ENCODE assay signal across 8 mouse cellular contexts in genomic region chr12:112644180-112644854, GRCm38 (mm10). TPM values are rescaled to one million over a fixed set of nuclear protein-coding genes. Genes with fewer than 3 reads are reported as not detected.
DNase-seq lines count a peak whose midpoint lies in the region; ATAC-seq and TF ChIP-seq lines count a peak whose summit lies in the region.

TSS of gene Siva1 (plus strand) at chr12:112644679.

- peaks cover 6% of the 10 kb centered on the region for H3K27me3 ChIP-seq in G1E (ENCODE audit: insufficient read depth, low read length)
- no peaks in the 10 kb centered on the region for H3K27me3 ChIP-seq in forebrain, embryonic 16.5 days (replicated peaks; ENCODE audit: control insufficient read depth, insufficient read depth, low read length)
- no peaks in the 10 kb centered on the region for H3K27me3 ChIP-seq in lung, embryonic 14.5 days (ENCODE audit: insufficient read depth, low read length)
- H3K27me3 ChIP-seq in thymus, adult 2 months (ENCODE audit: control insufficient read depth, insufficient read depth, low read length) = no peaks in the 10 kb centered on the region

- WGBS in forebrain, embryonic 16.5 days = 1% methylated on average over 44 of the region's 46 CpGs
- WGBS in lung, embryonic 14.5 days = 2% methylated on average over 46 of the region's 46 CpGs
- WGBS in olfactory bulb, adult 2 months = under 1% methylated on average over 45 of the region's 46 CpGs
- WGBS in thymus, adult 2 months = 1% methylated on average over 45 of the region's 46 CpGs

- peaks cover 33% of the 10 kb centered on the region for H3K36me3 ChIP-seq in G1E (replicated peaks)
- H3K36me3 ChIP-seq in forebrain, embryonic 16.5 days (ENCODE audit: control insufficient read depth, insufficient read depth) = peaks cover 8% of the 10 kb centered on the region
- peaks cover 23% of the 10 kb centered on the region for H3K36me3 ChIP-seq in lung, embryonic 14.5 days (ENCODE audit: insufficient read depth)
- no peaks in the 10 kb centered on the region for H3K36me3 ChIP-seq in thymus, adult 2 months (ENCODE audit: control insufficient read depth, insufficient read depth, low read length)

- H3K4me1 ChIP-seq in G1E (ENCODE audit: insufficient read depth, low read depth, low read length) = peaks cover 53% of the 10 kb centered on the region
- peaks cover 22% of the 10 kb centered on the region for H3K4me1 ChIP-seq in forebrain, embryonic 16.5 days (replicated peaks; ENCODE audit: control insufficient read depth, insufficient read depth, low read length)
- H3K4me1 ChIP-seq in lung, embryonic 14.5 days (ENCODE audit: insufficient read depth) = peaks cover 4% of the 10 kb centered on the region; the same call in 1 of the 2 replicates
- peaks cover 35% of the 10 kb centered on the region for H3K4me1 ChIP-seq in olfactory bulb, adult 2 months (ENCODE audit: control insufficient read depth, insufficient read depth, low read length)
- H3K4me1 ChIP-seq in thymus, adult 2 months (replicated peaks; ENCODE audit: control insufficient read depth, insufficient read depth, low read length) = peaks cover 37% of the 10 kb centered on the region

- H3K27ac ChIP-seq in forebrain, embryonic 16.5 days (ENCODE audit: low read length) = peak within 1 kb of the TSS; percentile 84
- peak within 1 kb of the TSS; percentile 87 for H3K27ac ChIP-seq in layer of hippocampus, adult 2 months
- peak within 1 kb of the TSS; percentile 88 for H3K27ac ChIP-seq in lung, embryonic 14.5 days (ENCODE audit: low read depth)
- H3K27ac ChIP-seq in olfactory bulb, adult 2 months (ENCODE audit: insufficient read depth, low read depth, low read length) = peak within 1 kb of the TSS; percentile 29; the same call in 1 of the 2 replicates
- no peak within 1 kb of the TSS for H3K27ac ChIP-seq in thymus, adult 2 months (ENCODE audit: control insufficient read depth, insufficient read depth, low read length)

- TF ChIP-seq POLR2A in olfactory bulb, adult 2 months (IDR thresholded peaks at IDR 0.05; ENCODE audit: insufficient read depth, low read depth, low read length) = no peak
- TF ChIP-seq POLR2A in thymus, adult 2 months (IDR thresholded peaks at IDR 0.05; ENCODE audit: control insufficient read depth, extremely low read depth, insufficient read depth, low read length, poor library complexity) = no peak

- peak within 1 kb of the TSS; percentile 71 for H3K9ac ChIP-seq in forebrain, embryonic 16.5 days (replicated peaks; ENCODE audit: low read depth, low read length)
- peak within 1 kb of the TSS; percentile 82 for H3K9ac ChIP-seq in lung, embryonic 14.5 days

- peak; percentile 95 for ATAC-seq in G1E (ENCODE audit: extremely low read depth, insufficient number of reproducible peaks, low FRiP score, poor library complexity, severe bottlenecking)
- ATAC-seq in forebrain, embryonic 16.5 days = peak; percentile 96
- ATAC-seq in lung, embryonic 14.5 days (ENCODE audit: insufficient read depth) = peak; percentile 98

- TF ChIP-seq CTCF in G1E (IDR thresholded peaks at IDR 0.05; ENCODE audit: low read depth, low read length) = no peak
- 0 out of 2 replicates have a peak, but pooled peaks have one; percentile 22 for TF ChIP-seq CTCF in layer of hippocampus, adult 2 months (conservative IDR thresholded peaks at IDR 0.05)
- peak; percentile 7; the same call in 1 of the 2 replicates for TF ChIP-seq CTCF in lung, embryonic 14.5 days (IDR thresholded peaks at IDR 0.05; ENCODE audit: low read depth)
- no peak for TF ChIP-seq CTCF in olfactory bulb, adult 2 months (IDR thresholded peaks at IDR 0.05; ENCODE audit: insufficient read depth, low read depth, low read length)
- 0 out of 2 replicates have a peak, but pooled peaks have one; percentile 50 for TF ChIP-seq CTCF in thymus, adult 2 months (IDR thresholded peaks at IDR 0.05; ENCODE audit: borderline replicate concordance, control insufficient read depth, extremely low read depth, insufficient read depth, low read length, poor library complexity)

- intact Hi-C loops in heart, postnatal 36 days (cut with DNase I) = no loop called here

- peak within 1 kb of the TSS; percentile 82 for H3K4me2 ChIP-seq in forebrain, embryonic 16.5 days (ENCODE audit: low read length)
- peak within 1 kb of the TSS; percentile 90 for H3K4me2 ChIP-seq in lung, embryonic 14.5 days

- peak; percentile 100 for DNase-seq in G1E (ENCODE audit: low spot score)
- peak; percentile 99 to 100 for DNase-seq in cerebellum, adult 18-20 months
- peak; percentile 97 for DNase-seq in heart, postnatal 36 days
- DNase-seq in layer of hippocampus, adult 2 months (ENCODE audit: low spot score in 2 of 2) = peak; percentile 97
- DNase-seq in lung, embryonic 14.5 days = peak; percentile 99
- peak; percentile 98 for DNase-seq in thymus, adult 2 months

- no peaks in the 10 kb centered on the region for H3K9me3 ChIP-seq in G1E (replicated peaks)
- no peaks in the 10 kb centered on the region for H3K9me3 ChIP-seq in forebrain, embryonic 16.5 days (ENCODE audit: control insufficient read depth, low read length)
- no peaks in the 10 kb centered on the region for H3K9me3 ChIP-seq in lung, embryonic 14.5 days (ENCODE audit: low read depth, low read length)

- H3K4me3 ChIP-seq in G1E (ENCODE audit: low read depth, low read length) = peak within 1 kb of the TSS; percentile 77
- peak within 1 kb of the TSS; percentile 75 for H3K4me3 ChIP-seq in forebrain, embryonic 16.5 days (replicated peaks; ENCODE audit: low read length)
- H3K4me3 ChIP-seq in layer of hippocampus, adult 2 months = peak within 1 kb of the TSS; percentile 73
- peak within 1 kb of the TSS; percentile 79 for H3K4me3 ChIP-seq in lung, embryonic 14.5 days (ENCODE audit: low read depth, low read length)
- H3K4me3 ChIP-seq in olfactory bulb, adult 2 months (ENCODE audit: insufficient read depth, low read depth, low read length) = peak within 1 kb of the TSS; percentile 82
- peak within 1 kb of the TSS; percentile 65 for H3K4me3 ChIP-seq in thymus, adult 2 months (ENCODE audit: control insufficient read depth, insufficient read depth, low read length)

RNA-seq across cellular contexts. Expression of gene Siva1, which starts in this region (rescaled TPM):
- total RNA-seq in G1E (2014; fragmentation: Nextera tagmentation) = 60.7 and 75.5 TPM in 2 replicates
- 205 and 214 TPM in 2 replicates for total RNA-seq in G1E (2017)
- polyA plus RNA-seq in G1E (2012) = 94.5 and 98.9 TPM in 2 replicates
- polyA plus RNA-seq in forebrain, embryonic 16.5 days (2015; fragmentation: Nextera tagmentation; extraction: Ambion mirVana) = 68.9 and 75.9 TPM in 2 replicates
- total RNA-seq in heart, postnatal 36 days (2021) = 10 to 100 TPM; 29.4 to 31.0 TPM
- 10 to 100 TPM; 19.6 to 20.1 TPM for total RNA-seq in layer of hippocampus, adult 2 months (2021)
- 253 and 291 TPM in 2 replicates for polyA plus RNA-seq in lung, embryonic 14.5 days (2014; fragmentation: Nextera tagmentation; extraction: Ambion mirVana)
- polyA plus RNA-seq in olfactory bulb, adult 2 months (2012; ENCODE audit: insufficient read depth, insufficient read length, low replicate concordance, missing spikeins) = not detected in 2 replicates
- 131 and 134 TPM in 2 replicates for polyA plus RNA-seq in thymus, adult 2 months (2012; rRNA removed)

Comparison
In these comparisons a context has a peak if more than half of its experiments do, and no peak if none do; other contexts are left out.
1. RNA of gene Siva1 (polyA plus RNA-seq): 253 to 291 TPM in lung, embryonic 14.5 days, 131 to 134 TPM in thymus, adult 2 months, 94.5 to 98.9 TPM in G1E and 68.9 to 75.9 TPM in forebrain, embryonic 16.5 days; not detected in olfactory bulb, adult 2 months; every median in the first group is over 10 times any median in the second.
2. CTCF ChIP-seq: peak in layer of hippocampus, adult 2 months (single experiment), lung, embryonic 14.5 days (single experiment) and thymus, adult 2 months (single experiment); none in G1E (single experiment) and olfactory bulb, adult 2 months (single experiment).
3. Peak in every context shown above with its lines, with median percentiles within 50 percentile points of each other: ATAC-seq, DNase-seq and H3K4me3 ChIP-seq.